Mouse (Mus musculus) c-Kit-negative CD71-positive TER-119-positive erythroid progenitor cells, embryonic 14.5 days (primary cell): ENCODE data around the gene Tulp3.
"Not testable (repeated sequence)": the region's sequence is repeated elsewhere in the genome, so short reads cannot be mapped to it uniquely, and the experiment has no call there.

Source experiments
- DNase-seq: peaks from one replicate; pipeline ENCODE4 v3.0.0-alpha.2; 2013; ENCODE audit warnings: low read depth, low spot score

Gene Tulp3

GRCm38 (mm10) chr6:128358999-128359398 is 3.3 kb upstream of the Tulp3 start:
- no peak for DNase-seq

GRCm38 (mm10) chr6:128355201-128355681 is 410 bp downstream of the Tulp3 start:
- no peak for DNase-seq

- DNase-seq = no peak
Observed at GRCm38 (mm10) chr6:128354140-128354539, 1.5 kb downstream of the Tulp3 start.

GRCm38 (mm10) chr6:128349711-128350110 is 5.9 kb downstream of the Tulp3 start:
- DNase-seq = no peak

- DNase-seq = no peak
Observed at GRCm38 (mm10) chr6:128346782-128347181, 8.9 kb downstream of the Tulp3 start.

- no peak for DNase-seq
Observed at GRCm38 (mm10) chr6:128345623-128346022, 10.0 kb downstream of the Tulp3 start.

GRCm38 (mm10) chr6:128341956-128342723 is 13.5 kb downstream of the Tulp3 start:
- no peak for DNase-seq

- DNase-seq = no peak
Observed at GRCm38 (mm10) chr6:128338876-128339275, 16.8 kb downstream of the Tulp3 start.

- no peak for DNase-seq
Observed at GRCm38 (mm10) chr6:128337467-128337866, 18.2 kb downstream of the Tulp3 start.

GRCm38 (mm10) chr6:128334397-128335124 is 21.1 kb downstream of the Tulp3 start:
- no peak for DNase-seq

GRCm38 (mm10) chr6:128318317-128318716 is 37.3 kb downstream of the Tulp3 start:
- DNase-seq = peak; percentile 60

- no peak for DNase-seq
Observed at GRCm38 (mm10) chr6:128315597-128315996, 40.1 kb downstream of the Tulp3 start.

GRCm38 (mm10) chr6:128314796-128315195 is 40.9 kb downstream of the Tulp3 start:
- no peak for DNase-seq

GRCm38 (mm10) chr6:128308311-128308710 is 47.3 kb downstream of the Tulp3 start:
- peak; percentile 43 for DNase-seq

GRCm38 (mm10) chr6:128304801-128305200 is 50.9 kb downstream of the Tulp3 start:
- DNase-seq = no peak

- not testable (repeated sequence) for DNase-seq
Observed at GRCm38 (mm10) chr6:128302640-128303039, 53.0 kb downstream of the Tulp3 start.

GRCm38 (mm10) chr6:128301891-128302290 is 53.8 kb downstream of the Tulp3 start:
- no peak for DNase-seq

- no peak for DNase-seq
Observed at GRCm38 (mm10) chr6:128301458-128301857, 54.2 kb downstream of the Tulp3 start.

- no peak for DNase-seq
Observed at GRCm38 (mm10) chr6:128300134-128301001, 55.3 kb downstream of the Tulp3 start, which contains the start of gene Tead4. Gene Tead4, minus strand, starts transcription at chr6:128300823.

- no peak for DNase-seq
Observed at GRCm38 (mm10) chr6:128299292-128300133, 56.1 kb downstream of the Tulp3 start.

GRCm38 (mm10) chr6:128298246-128298645 is 57.4 kb downstream of the Tulp3 start:
- DNase-seq = no peak
